Mouse (Mus musculus): ENCODE results near the gene Mtor. TPM values are rescaled to one million over a fixed set of nuclear protein-coding genes. Genes with fewer than 3 reads are reported as not detected.

The Mtor gene
- total and polyA plus RNA-seq, 2 experiments from 2014 or later = 20.5 to 31.2 TPM

- Histone ChIP-seq H3K36me3 (replicated peaks; ENCODE audit: control insufficient read depth, insufficient read depth, low read length) (no peaks in the 10 kb centered on the region), H3K27ac (ENCODE audit: low read depth) (no peak overlapping the region), H3K4me3 (ENCODE audit: low read depth, low read length) (no peak overlapping the region), H3K4me1 (ENCODE audit: control insufficient read depth, insufficient read depth) (no peaks in the 10 kb centered on the region), H3K9ac (replicated peaks; ENCODE audit: low read depth, low read length) (no peak overlapping the region), H3K4me2 (ENCODE audit: low read depth, low read length) (no peak overlapping the region), H3K9me3 (replicated peaks; ENCODE audit: control insufficient read depth, low read length) (no peaks in the 10 kb centered on the region), H3K27me3 (ENCODE audit: control insufficient read depth, insufficient read depth, low read length) (no peaks in the 10 kb centered on the region)
- WGBS = 71% methylated on average over 5 of the region's 5 CpGs
- TF ChIP-seq EP300 (IDR thresholded peaks at IDR 0.05; ENCODE audit: low read depth) = no peak
- TF ChIP-seq CTCF (IDR thresholded peaks at IDR 0.05; ENCODE audit: low read depth) = no peak
- no peak for ATAC-seq (ENCODE audit: insufficient read depth, low read depth)
- no peak for DNase-seq (ENCODE audit: low spot score)
These were observed 19.9 kb upstream of the Mtor start for GRCm38 (mm10) chr4:148428544-148428943.

GRCm38 (mm10) chr4:148429121-148429520 lies 19.3 kb upstream of the Mtor start:
- 76% methylated on average over 11 of the region's 11 CpGs for WGBS
- no peak overlapping the region for H3K27ac ChIP-seq (ENCODE audit: low read depth)
- H3K9me3 ChIP-seq (replicated peaks; ENCODE audit: control insufficient read depth, low read length) = no peaks in the 10 kb centered on the region
- no peak overlapping the region for H3K9ac ChIP-seq (replicated peaks; ENCODE audit: low read depth, low read length)
- DNase-seq (ENCODE audit: low spot score) (no peak), ATAC-seq (ENCODE audit: insufficient read depth, low read depth) (no peak)
- no peak overlapping the region for H3K4me2 ChIP-seq (ENCODE audit: low read depth, low read length)
- H3K4me1 ChIP-seq (ENCODE audit: control insufficient read depth, insufficient read depth) = no peaks in the 10 kb centered on the region
- H3K36me3 ChIP-seq (replicated peaks; ENCODE audit: control insufficient read depth, insufficient read depth, low read length) = no peaks in the 10 kb centered on the region
- H3K4me3 ChIP-seq (ENCODE audit: low read depth, low read length) = no peak overlapping the region
- no peak for TF ChIP-seq EP300 (IDR thresholded peaks at IDR 0.05; ENCODE audit: low read depth)
- no peak for TF ChIP-seq CTCF (IDR thresholded peaks at IDR 0.05; ENCODE audit: low read depth)
- H3K27me3 ChIP-seq (ENCODE audit: control insufficient read depth, insufficient read depth, low read length) = no peaks in the 10 kb centered on the region

- Histone ChIP-seq H3K4me3 (ENCODE audit: low read depth, low read length) (no peak overlapping the region), H3K27ac (ENCODE audit: low read depth) (no peak overlapping the region), H3K27me3 (ENCODE audit: control insufficient read depth, insufficient read depth, low read length) (no peaks in the 10 kb centered on the region), H3K36me3 (replicated peaks; ENCODE audit: control insufficient read depth, insufficient read depth, low read length) (no peaks in the 10 kb centered on the region), H3K4me1 (ENCODE audit: control insufficient read depth, insufficient read depth) (no peaks in the 10 kb centered on the region), H3K4me2 (ENCODE audit: low read depth, low read length) (no peak overlapping the region), H3K9ac (replicated peaks; ENCODE audit: low read depth, low read length) (no peak overlapping the region), H3K9me3 (replicated peaks; ENCODE audit: control insufficient read depth, low read length) (no peaks in the 10 kb centered on the region)
- 24% methylated on average over 6 of the region's 6 CpGs for WGBS
- TF ChIP-seq CTCF (IDR thresholded peaks at IDR 0.05; ENCODE audit: low read depth) = peak; percentile 79
- no peak for TF ChIP-seq EP300 (IDR thresholded peaks at IDR 0.05; ENCODE audit: low read depth)
- DNase-seq (ENCODE audit: low spot score) (no peak), ATAC-seq (ENCODE audit: insufficient read depth, low read depth) (no peak)
These were observed 18.7 kb upstream of the Mtor start for GRCm38 (mm10) chr4:148429686-148430085.

GRCm38 (mm10) chr4:148430880-148431519 lies 17.4 kb upstream of the Mtor start:
- Histone ChIP-seq H3K27ac (ENCODE audit: low read depth) (no peak overlapping the region), H3K9ac (replicated peaks; ENCODE audit: low read depth, low read length) (no peak overlapping the region), H3K36me3 (replicated peaks; ENCODE audit: control insufficient read depth, insufficient read depth, low read length) (peaks cover 6% of the 10 kb centered on the region; the same call in 1 of the 2 replicates), H3K9me3 (replicated peaks; ENCODE audit: control insufficient read depth, low read length) (no peaks in the 10 kb centered on the region), H3K4me2 (ENCODE audit: low read depth, low read length) (no peak overlapping the region), H3K4me1 (ENCODE audit: control insufficient read depth, insufficient read depth) (no peaks in the 10 kb centered on the region), H3K4me3 (ENCODE audit: low read depth, low read length) (no peak overlapping the region), H3K27me3 (ENCODE audit: control insufficient read depth, insufficient read depth, low read length) (no peaks in the 10 kb centered on the region)
- no peak for TF ChIP-seq EP300 (IDR thresholded peaks at IDR 0.05; ENCODE audit: low read depth)
- TF ChIP-seq CTCF (IDR thresholded peaks at IDR 0.05; ENCODE audit: low read depth) = no peak
- ATAC-seq (ENCODE audit: insufficient read depth, low read depth) = no peak
- no peak for DNase-seq (ENCODE audit: low spot score)
- WGBS = 84% methylated on average over 11 of the region's 11 CpGs

GRCm38 (mm10) chr4:148432488-148432887 lies 15.9 kb upstream of the Mtor start:
- H3K4me1 ChIP-seq (ENCODE audit: control insufficient read depth, insufficient read depth) = no peaks in the 10 kb centered on the region
- no peak overlapping the region for H3K4me3 ChIP-seq (ENCODE audit: low read depth, low read length)
- no peaks in the 10 kb centered on the region for H3K9me3 ChIP-seq (replicated peaks; ENCODE audit: control insufficient read depth, low read length)
- H3K9ac ChIP-seq (replicated peaks; ENCODE audit: low read depth, low read length) = 0 out of 2 replicates have a peak overlapping the region, but pooled peaks have one; percentile 16
- DNase-seq (ENCODE audit: low spot score) (no peak), ATAC-seq (ENCODE audit: insufficient read depth, low read depth) (no peak)
- 84% methylated on average over 4 of the region's 4 CpGs for WGBS
- H3K36me3 ChIP-seq (replicated peaks; ENCODE audit: control insufficient read depth, insufficient read depth, low read length) = peaks cover 11% of the 10 kb centered on the region
- no peaks in the 10 kb centered on the region for H3K27me3 ChIP-seq (ENCODE audit: control insufficient read depth, insufficient read depth, low read length)
- no peak overlapping the region for H3K27ac ChIP-seq (ENCODE audit: low read depth)
- no peak for TF ChIP-seq CTCF (IDR thresholded peaks at IDR 0.05; ENCODE audit: low read depth)
- no peak for TF ChIP-seq EP300 (IDR thresholded peaks at IDR 0.05; ENCODE audit: low read depth)
- H3K4me2 ChIP-seq (ENCODE audit: low read depth, low read length) = no peak overlapping the region

- Histone ChIP-seq H3K27me3 (ENCODE audit: control insufficient read depth, insufficient read depth, low read length) (no peaks in the 10 kb centered on the region), H3K27ac (ENCODE audit: low read depth) (no peak overlapping the region), H3K4me2 (ENCODE audit: low read depth, low read length) (no peak overlapping the region), H3K9me3 (replicated peaks; ENCODE audit: control insufficient read depth, low read length) (no peaks in the 10 kb centered on the region), H3K9ac (replicated peaks; ENCODE audit: low read depth, low read length) (no peak overlapping the region), H3K4me3 (ENCODE audit: low read depth, low read length) (no peak overlapping the region), H3K36me3 (replicated peaks; ENCODE audit: control insufficient read depth, insufficient read depth, low read length) (peaks cover 11% of the 10 kb centered on the region), H3K4me1 (ENCODE audit: control insufficient read depth, insufficient read depth) (no peaks in the 10 kb centered on the region)
- TF ChIP-seq CTCF (IDR thresholded peaks at IDR 0.05; ENCODE audit: low read depth) (no peak), EP300 (IDR thresholded peaks at IDR 0.05; ENCODE audit: low read depth) (no peak)
- ATAC-seq (ENCODE audit: insufficient read depth, low read depth) (no peak), DNase-seq (ENCODE audit: low spot score) (no peak)
- 42% methylated on average over 18 of the region's 18 CpGs for WGBS
These were observed 15.1 kb upstream of the Mtor start for GRCm38 (mm10) chr4:148433336-148433735.
